Mouse (Mus musculus): Measurements from ENCODE around the gene Kcnc4.

GRCm38 (mm10) chr3:107508696-107509095 is 49.3 kb upstream of the Kcnc4 start:
- no peak for TF ChIP-seq POLR2A (IDR thresholded peaks at IDR 0.05; ENCODE audit: low read depth, low read length)
- no peak for TF ChIP-seq CTCF (IDR thresholded peaks at IDR 0.05; ENCODE audit: extremely low read depth, insufficient read depth, insufficient read length, insufficient replicate concordance)

Data from spleen, adult 2 months (tissue).